Comparison of ENCODE assay signal across 7 mouse cellular contexts in genomic region chr16:57427516-57428285, GRCm38 (mm10).
A peak's percentile ranks its signal among the peaks of the same experiment; 100 is the strongest.
DNase-seq lines count a peak whose midpoint lies in the region; ATAC-seq lines count a peak whose summit lies in the region.

No protein-coding gene starts in this region.

- H3K36me3 ChIP-seq in hindbrain, embryonic 14.5 days (replicated peaks; ENCODE audit: control insufficient read depth, insufficient read depth) = no peaks in the 10 kb centered on the region

- 88% methylated on average over 7 of the region's 7 CpGs for WGBS in hindbrain, embryonic 14.5 days

- H3K27me3 ChIP-seq in hindbrain, embryonic 14.5 days (ENCODE audit: control insufficient read depth, insufficient read depth, low read length) = no peaks in the 10 kb centered on the region

- no peak overlapping the region for H3K4me2 ChIP-seq in hindbrain, embryonic 14.5 days (replicated peaks)

- H3K9ac ChIP-seq in hindbrain, embryonic 14.5 days = no peak overlapping the region

- H3K9me3 ChIP-seq in hindbrain, embryonic 14.5 days (ENCODE audit: control insufficient read depth, low read length) = no peaks in the 10 kb centered on the region

- no peak overlapping the region for H3K4me3 ChIP-seq in hindbrain, embryonic 14.5 days (replicated peaks; ENCODE audit: low read length)

- 0 out of 2 replicates have a peak, but pooled peaks cover 5% of the 10 kb centered on the region for H3K4me1 ChIP-seq in hindbrain, embryonic 14.5 days (replicated peaks; ENCODE audit: control insufficient read depth, insufficient read depth, low read length)

- intact Hi-C loops in heart, postnatal 14 days (cut with DNase I) = no loop called here

- DNase-seq in Muller cell, postnatal 12 days (ENCODE audit: inconsistent ontology term) = peak; percentile 90
- DNase-seq in adrenal gland, postnatal 25 days = peak; percentile 63
- peak; percentile 67 to 70 for DNase-seq in heart, postnatal 14 days
- DNase-seq in lung, postnatal 4 days = peak; percentile 49 to 57
- no peak for DNase-seq in spleen, postnatal 4 days (ENCODE audit: low spot score in 2 of 2)
- no peak for DNase-seq in hindbrain, embryonic 14.5 days (ENCODE audit: low spot score)
- DNase-seq in spleen, adult 18-20 months = no peak

- no peak for ATAC-seq in hindbrain, embryonic 14.5 days (ENCODE audit: low FRiP score)

- no peak overlapping the region for H3K27ac ChIP-seq in hindbrain, embryonic 14.5 days

Comparison
In these comparisons a context has a peak if more than half of its experiments do, and no peak if none do; other contexts are left out.
1. DNase-seq: peak in Muller cell, postnatal 12 days (single experiment), adrenal gland, postnatal 25 days (single experiment), heart, postnatal 14 days (2 of 2) and lung, postnatal 4 days (2 of 2); none in spleen, postnatal 4 days (0 of 2), hindbrain, embryonic 14.5 days (single experiment) and spleen, adult 18-20 months (0 of 2).